Mouse (Mus musculus) heart, embryonic 14.5 days (tissue): ENCODE measurements around the gene Psap. TPM values are rescaled to one million over a fixed set of nuclear protein-coding genes. Genes with fewer than 3 reads are reported as not detected.

Source experiments
- ATAC-seq: fragments of 200-750 bp; cut with Nextera tagmentation; 2 replicates; pipeline ENCODE4 v1.8.0; 2017; ENCODE audit warnings: low read depth, moderate TSS enrichment; ENCODE audit not compliant: insufficient number of reproducible peaks, insufficient read depth, low FRiP score
- H3K27ac ChIP-seq, 2 experiments: fragments of 200-500 bp in 1 of 2; fragments of 300-500 bp in 1 of 2; sonication (generic) in 1 of 2; replicated peaks in 1 of 2; 2 replicates each; pipeline ENCODE4 v1.5.1; 2012 to 2014; ENCODE audit warnings: low read depth in 2 of 2, low read length in 2 of 2, control low read depth in 1 of 2, mild to moderate bottlenecking in 1 of 2, mixed read lengths in 1 of 2; ENCODE audit not compliant: control insufficient read depth in 1 of 2, insufficient read depth in 1 of 2
- H3K27me3 ChIP-seq: fragments of 300-500 bp; sonication (generic); 2 replicates; pipeline ENCODE4 v1.6.1; 2014; ENCODE audit warnings: mild to moderate bottlenecking, low read length, control low read depth; ENCODE audit not compliant: control insufficient read depth, insufficient read depth
- H3K36me3 ChIP-seq: fragments of 300-500 bp; sonication (generic); 2 replicates; pipeline ENCODE4 v1.6.1; 2014; ENCODE audit warnings: mild to moderate bottlenecking, control low read depth, low read length, mixed read lengths; ENCODE audit not compliant: control insufficient read depth, insufficient read depth
- H3K4me1 ChIP-seq, 2 experiments: fragments of 200-500 bp in 1 of 2; fragments of 300-500 bp in 1 of 2; sonication (generic) in 1 of 2; 2 replicates each; pipeline ENCODE4 v1.6.1; 2012 to 2014; ENCODE audit warnings: low read length in 2 of 2, control low read depth in 1 of 2, mixed read lengths in 1 of 2; ENCODE audit not compliant: control insufficient read depth in 2 of 2, insufficient read depth in 2 of 2
- H3K4me2 ChIP-seq: fragments of 300-500 bp; sonication (generic); 2 replicates; pipeline ENCODE4 v1.6.1; 2014; ENCODE audit warnings: mild to moderate bottlenecking, low read length
- H3K4me3 ChIP-seq, 2 experiments: fragments of 200-500 bp in 1 of 2; fragments of 300-500 bp in 1 of 2; sonication (generic) in 1 of 2; 2 replicates each; pipeline ENCODE4 v1.5.1; 2012 to 2014; ENCODE audit warnings: low read length in 2 of 2, mild to moderate bottlenecking in 2 of 2, control low read depth in 1 of 2, low read depth in 1 of 2, moderate library complexity in 1 of 2; ENCODE audit not compliant: control insufficient read depth in 1 of 2, insufficient read depth in 1 of 2
- H3K9ac ChIP-seq: fragments of 300-500 bp; sonication (generic); 2 replicates; pipeline ENCODE4 v1.6.1; 2014; ENCODE audit warnings: mild to moderate bottlenecking, low read length
- H3K9me3 ChIP-seq: fragments of 300-500 bp; sonication (generic); 2 replicates; pipeline ENCODE4 v1.6.1; 2016; ENCODE audit warnings: low read length, control low read depth; ENCODE audit not compliant: control insufficient read depth
- WGBS: fragments of 180-500 bp; shearing (Covaris S2); extraction: QIAGEN DNeasy Blood & Tissue Kit; methylation state at CpG from one replicate; pipeline ENCODE4 v1.1.7; 2014; 5-methylcytosine and 5-hydroxymethylcytosine counted together
- polyA plus RNA-seq: library from polyadenylated mRNA; unstranded; fragments of >200 nt; fragmentation: Nextera tagmentation; extraction: Ambion mirVana; gene quantifications from 2 replicates; pipeline ENCODE4 v1.2.1, GENCODE M21; 2014

Psap gene
- polyA plus RNA-seq, 1 experiment from 2014 or later: 98.1 TPM

DNA sequence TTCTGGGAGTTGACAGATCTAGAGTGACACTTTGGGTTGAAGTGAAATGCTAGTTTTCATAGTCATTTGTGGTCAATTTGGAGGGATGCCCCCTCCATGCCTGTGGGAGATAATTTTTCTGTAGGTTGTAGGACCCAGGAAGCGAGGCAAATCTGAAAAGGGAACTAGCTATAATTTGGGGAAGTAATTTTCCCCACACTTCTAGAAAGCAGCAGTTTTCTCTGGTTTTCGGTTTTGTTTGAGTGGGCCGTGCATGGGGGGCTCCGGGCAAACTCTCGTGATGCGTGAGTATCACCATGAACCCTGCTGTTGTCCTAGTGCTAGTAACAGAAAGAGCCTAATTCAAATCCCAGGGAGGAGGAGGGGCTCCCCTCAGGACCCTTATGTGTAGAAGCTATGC lies 6.8 kb downstream of the Psap start:
- Histone ChIP-seq H3K4me1 (peaks cover 27 to 59% of the 10 kb centered on the region in 2 experiments), H3K9me3 (no peaks in the 10 kb centered on the region), H3K9ac (no peak overlapping the region; the same call in 1 of the 2 replicates), H3K27ac (peak overlapping the region in 1 of 2 experiments; percentile 69; a peak in 2 of 4 replicates), H3K4me3 (no peak overlapping the region), H3K27me3 (no peaks in the 10 kb centered on the region), H3K36me3 (0 out of 2 replicates have a peak, but pooled peaks cover 8% of the 10 kb centered on the region), H3K4me2 (no peak overlapping the region)
- ATAC-seq: no peak
- 84% methylated on average over 6 of the region's 6 CpGs for WGBS

DNA sequence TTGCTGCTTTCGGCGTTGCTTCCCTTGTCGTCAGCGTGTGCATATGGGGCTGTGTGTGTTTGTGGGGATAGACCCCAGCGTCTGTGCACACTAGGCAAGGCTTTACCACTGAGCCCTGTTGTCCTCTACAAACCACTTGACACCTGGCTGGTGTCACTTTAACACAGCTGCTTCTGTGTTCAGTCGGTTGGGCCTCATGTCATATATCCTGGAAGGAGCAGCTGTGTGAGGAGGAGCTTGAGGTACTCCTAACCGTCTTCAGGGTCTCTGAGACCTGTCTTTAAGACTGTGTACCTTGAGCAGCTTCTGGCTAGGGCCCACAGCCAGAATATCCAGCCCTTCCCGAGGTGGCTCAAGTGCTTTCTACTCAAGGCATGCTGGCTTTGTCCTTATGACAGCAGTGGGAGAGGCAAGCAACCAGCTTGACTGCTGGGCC lies 7.3 kb downstream of the Psap start:
- H3K9ac ChIP-seq: no peak overlapping the region; the same call in 1 of the 2 replicates
- peaks cover 28 to 59% of the 10 kb centered on the region in 2 experiments for H3K4me1 ChIP-seq
- WGBS: 46% methylated on average over 8 of the region's 8 CpGs
- H3K27me3 ChIP-seq: no peaks in the 10 kb centered on the region
- no peak overlapping the region for H3K4me3 ChIP-seq
- H3K27ac ChIP-seq: peak overlapping the region; percentile 3 to 69; a peak in 3 of 4 replicates
- no peak for ATAC-seq
- H3K36me3 ChIP-seq: 0 out of 2 replicates have a peak, but pooled peaks cover 8% of the 10 kb centered on the region
- no peak overlapping the region for H3K4me2 ChIP-seq
- H3K9me3 ChIP-seq: no peaks in the 10 kb centered on the region

DNA sequence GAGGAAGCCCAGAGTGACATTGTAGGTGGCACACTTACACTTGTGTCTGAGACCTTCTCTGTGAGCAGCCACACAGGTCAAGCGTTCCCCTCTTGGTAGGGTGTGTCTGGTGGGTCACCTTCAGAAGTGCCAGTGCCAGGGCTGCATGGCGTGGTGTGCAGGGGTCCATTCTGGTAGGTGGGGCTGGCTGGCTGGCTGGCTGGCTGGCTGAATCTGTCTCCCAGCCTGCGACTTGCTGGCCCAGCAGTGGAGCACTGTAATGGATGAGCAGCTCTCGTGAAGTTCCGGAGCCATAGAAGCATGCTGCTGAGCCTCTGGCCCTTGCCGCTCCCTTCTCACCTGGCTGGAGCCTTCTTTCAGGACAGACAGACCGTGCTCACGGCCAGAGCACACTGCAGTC lies 7.8 kb downstream of the Psap start:
- Histone ChIP-seq H3K27ac (peak overlapping the region; percentile 3 to 69; a peak in 3 of 4 replicates), H3K4me1 (peaks cover 30 to 59% of the 10 kb centered on the region in 2 experiments), H3K9ac (no peak overlapping the region), H3K4me2 (peak overlapping the region; percentile 42), H3K4me3 (no peak overlapping the region), H3K9me3 (no peaks in the 10 kb centered on the region), H3K27me3 (no peaks in the 10 kb centered on the region), H3K36me3 (0 out of 2 replicates have a peak, but pooled peaks cover 8% of the 10 kb centered on the region)
- ATAC-seq: no peak
- 53% methylated on average over 8 of the region's 8 CpGs for WGBS

DNA sequence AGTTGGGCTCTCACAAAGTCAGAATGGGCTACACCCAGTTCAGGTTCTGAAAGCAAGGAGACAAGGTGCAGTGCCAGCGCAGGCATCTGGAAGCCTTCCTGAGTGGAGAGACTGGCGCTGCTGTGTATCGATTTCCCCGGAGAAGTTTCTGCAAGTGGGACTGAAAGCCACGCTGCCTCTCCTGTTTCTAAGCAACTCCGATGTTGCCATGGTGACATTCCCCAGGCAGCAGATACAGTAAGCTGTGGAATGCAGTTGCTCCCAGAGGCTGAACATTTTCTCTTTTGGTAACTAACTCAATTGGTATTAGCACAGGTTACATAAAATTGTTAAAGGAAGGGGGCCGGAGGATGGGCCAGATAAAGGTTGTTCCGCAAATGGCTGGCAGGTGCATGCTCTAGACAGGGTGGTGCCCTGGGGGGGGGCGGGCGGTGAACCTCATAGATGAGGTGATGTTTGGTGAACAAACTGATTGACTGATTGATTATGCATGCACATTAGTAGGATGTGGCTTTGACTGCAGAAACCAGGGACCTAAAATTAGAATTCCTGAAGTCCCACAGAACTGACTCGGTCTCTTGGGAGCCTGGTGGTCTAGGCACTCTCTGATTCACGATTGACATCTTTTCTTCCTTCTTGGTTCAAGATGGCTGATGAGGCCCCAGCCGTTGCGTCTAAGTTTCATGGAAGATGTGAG lies 8.4 kb downstream of the Psap start:
- no peak overlapping the region for H3K9ac ChIP-seq
- H3K27me3 ChIP-seq: no peaks in the 10 kb centered on the region
- H3K4me3 ChIP-seq: no peak overlapping the region
- peak overlapping the region; percentile 42 for H3K4me2 ChIP-seq
- H3K36me3 ChIP-seq: 0 out of 2 replicates have a peak, but pooled peaks cover 8% of the 10 kb centered on the region
- 43% methylated on average over 14 of the region's 14 CpGs for WGBS
- peaks cover 35 to 64% of the 10 kb centered on the region in 2 experiments for H3K4me1 ChIP-seq
- no peak for ATAC-seq
- peak overlapping the region in 1 of 2 experiments; percentile 69; a peak in 1 of 4 replicates for H3K27ac ChIP-seq
- H3K9me3 ChIP-seq: no peaks in the 10 kb centered on the region

- Histone ChIP-seq H3K9ac (no peak overlapping the region), H3K27me3 (no peaks in the 10 kb centered on the region), H3K36me3 (peaks cover 11% of the 10 kb centered on the region), H3K4me3 (no peak overlapping the region), H3K9me3 (no peaks in the 10 kb centered on the region), H3K4me1 (peaks cover 35 to 66% of the 10 kb centered on the region in 2 experiments), H3K27ac (no peak overlapping the region), H3K4me2 (no peak overlapping the region)
- WGBS: 88% methylated on average over 7 of the region's 7 CpGs
- ATAC-seq: no peak
Observed at GRCm38 (mm10) chr10:60286546-60286945, 9.1 kb downstream of the Psap start.

DNA sequence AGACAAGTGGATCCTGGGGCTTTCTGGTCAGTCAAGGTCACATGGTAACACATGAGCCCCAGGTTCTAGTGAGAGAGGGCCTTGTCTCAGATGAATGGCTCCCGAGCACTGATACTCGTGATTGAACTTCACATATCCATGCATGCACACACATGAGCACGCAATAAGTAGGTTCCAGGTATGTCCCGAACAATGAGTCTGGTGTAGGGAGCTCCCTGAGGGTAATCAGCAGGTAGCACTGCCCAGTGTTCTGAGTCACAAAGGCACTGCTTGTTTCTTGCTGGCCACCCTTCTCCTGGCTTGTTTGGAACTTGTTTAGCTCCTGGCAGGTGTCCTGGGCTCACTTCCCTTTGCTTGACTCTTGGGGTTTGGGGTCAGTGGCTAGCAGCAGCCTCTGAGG lies 9.7 kb downstream of the Psap start:
- no peak overlapping the region for H3K27ac ChIP-seq
- peaks cover 17% of the 10 kb centered on the region for H3K36me3 ChIP-seq
- H3K4me2 ChIP-seq: no peak overlapping the region
- no peak for ATAC-seq
- 82% methylated on average over 4 of the region's 4 CpGs for WGBS
- H3K4me3 ChIP-seq: no peak overlapping the region
- H3K4me1 ChIP-seq: peaks cover 35 to 65% of the 10 kb centered on the region in 2 experiments
- H3K9ac ChIP-seq: no peak overlapping the region
- H3K27me3 ChIP-seq: no peaks in the 10 kb centered on the region
- no peaks in the 10 kb centered on the region for H3K9me3 ChIP-seq

DNA sequence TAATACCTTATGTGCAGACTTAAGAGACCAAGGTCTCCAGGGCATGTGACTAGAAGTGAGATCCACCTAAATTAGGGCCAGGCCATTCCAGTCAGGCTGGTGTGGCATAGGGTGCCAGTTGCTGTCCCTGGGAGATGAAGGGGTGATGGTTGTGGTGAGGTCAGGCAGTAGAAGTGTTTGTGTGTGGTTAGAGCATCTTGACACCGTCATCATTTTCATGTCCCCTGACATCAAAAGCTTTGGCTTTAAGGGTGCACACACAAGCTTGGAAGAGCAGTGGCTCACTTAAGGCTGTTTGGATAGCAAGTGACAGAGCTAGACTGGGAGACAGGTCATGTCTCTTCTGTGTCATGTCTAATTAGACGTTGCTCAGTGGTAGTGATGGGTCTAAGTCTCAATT lies 10.3 kb downstream of the Psap start:
- no peak overlapping the region for H3K4me2 ChIP-seq
- 73% methylated on average over 2 of the region's 2 CpGs for WGBS
- no peak overlapping the region for H3K4me3 ChIP-seq
- no peak overlapping the region for H3K9ac ChIP-seq
- peaks cover 35 to 61% of the 10 kb centered on the region in 2 experiments for H3K4me1 ChIP-seq
- no peaks in the 10 kb centered on the region for H3K27me3 ChIP-seq
- H3K27ac ChIP-seq: no peak overlapping the region
- no peaks in the 10 kb centered on the region for H3K9me3 ChIP-seq
- ATAC-seq: no peak
- H3K36me3 ChIP-seq: peaks cover 20% of the 10 kb centered on the region
